Mouse (Mus musculus) urinary bladder, postnatal 10 days (tissue): Measurements from ENCODE around the gene Crhbp.

ENCODE experiments used
- DNase-seq: peaks from one replicate; pipeline ENCODE4 v3.0.0; 2022; ENCODE audit warnings: low spot score

The Crhbp gene

DNA sequence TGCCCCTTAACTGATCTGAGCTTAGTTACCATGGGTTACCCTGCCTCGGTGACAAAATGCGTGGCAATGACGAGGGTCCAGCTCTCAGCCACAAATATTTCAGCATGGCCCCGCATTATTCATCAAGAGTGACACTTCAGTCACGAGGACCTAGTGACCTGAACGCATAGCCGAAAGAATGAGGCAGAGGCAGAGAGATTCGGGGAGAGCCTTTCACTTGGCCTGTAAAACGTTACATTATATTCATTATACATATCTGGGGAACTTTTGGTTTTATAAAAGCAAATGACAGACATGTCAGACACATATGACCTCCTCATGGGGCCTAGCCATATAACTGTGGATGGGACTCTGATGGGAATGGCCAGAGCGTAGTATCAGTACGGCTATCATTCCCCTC, at the start of gene Crhbp:
Gene Crhbp, minus strand, starts transcription at position 101 of the 400 bp plus-strand sequence.
- no peak for DNase-seq

DNA sequence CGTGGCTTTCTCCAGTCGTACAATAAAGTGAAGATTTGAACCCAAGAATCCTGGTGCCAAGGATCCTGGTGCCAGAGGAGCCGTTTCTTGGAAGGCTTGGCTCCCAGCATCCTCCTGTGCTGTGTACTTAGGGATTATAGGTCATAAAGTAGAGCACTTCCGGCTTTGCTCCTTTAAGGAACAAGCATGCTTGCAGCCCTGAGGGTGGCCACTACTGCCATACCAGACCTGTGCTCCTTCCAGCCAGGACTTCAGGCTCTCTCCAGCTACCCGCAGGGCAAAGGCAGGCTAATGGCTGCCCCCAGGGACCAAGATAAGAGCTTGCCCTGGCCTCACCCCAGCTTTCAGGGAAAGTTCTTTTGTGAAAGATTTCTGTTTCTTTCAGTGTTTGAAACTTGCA, 48.6 kb upstream of the Crhbp start:
- DNase-seq = no peak

DNA sequence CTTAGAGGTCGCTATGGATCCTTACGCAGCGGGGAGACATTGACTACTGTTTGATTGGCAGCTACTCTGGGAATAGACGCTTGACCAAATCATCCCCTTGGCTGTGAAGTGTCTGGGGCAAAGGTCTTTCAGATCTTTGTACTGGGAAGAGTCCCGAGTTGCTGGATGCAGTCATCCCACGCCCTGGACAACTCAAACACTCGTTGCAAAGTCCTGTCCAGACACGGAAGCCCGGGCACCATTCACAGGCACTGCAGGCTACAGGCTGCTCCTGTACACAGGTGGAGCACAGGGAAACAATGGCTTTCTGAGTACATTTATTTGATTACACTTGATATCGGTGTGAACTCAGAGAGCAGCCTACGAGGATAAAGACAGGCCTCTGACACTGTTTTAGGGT, 46.6 kb upstream of the Crhbp start:
- DNase-seq = no peak

DNA sequence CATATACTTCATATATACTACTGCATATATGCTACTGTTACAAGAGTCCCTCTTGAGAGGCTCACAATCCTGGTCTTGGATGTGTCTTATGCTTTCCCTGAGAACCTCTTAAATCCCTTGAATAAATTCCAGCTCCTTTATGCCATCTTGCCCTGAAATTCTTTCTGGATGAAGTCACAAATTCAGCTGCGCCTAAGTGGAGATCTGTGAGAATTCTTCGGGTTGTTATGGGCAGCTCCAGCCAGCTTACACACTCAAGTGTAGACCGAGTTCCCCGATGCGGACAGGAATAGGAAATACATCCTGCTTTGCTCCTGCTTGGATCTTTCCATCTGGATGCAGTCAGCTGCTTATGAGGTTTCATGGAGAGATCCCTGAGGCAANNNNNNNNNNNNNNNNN, 39.9 kb upstream of the Crhbp start:
- no peak for DNase-seq

DNA sequence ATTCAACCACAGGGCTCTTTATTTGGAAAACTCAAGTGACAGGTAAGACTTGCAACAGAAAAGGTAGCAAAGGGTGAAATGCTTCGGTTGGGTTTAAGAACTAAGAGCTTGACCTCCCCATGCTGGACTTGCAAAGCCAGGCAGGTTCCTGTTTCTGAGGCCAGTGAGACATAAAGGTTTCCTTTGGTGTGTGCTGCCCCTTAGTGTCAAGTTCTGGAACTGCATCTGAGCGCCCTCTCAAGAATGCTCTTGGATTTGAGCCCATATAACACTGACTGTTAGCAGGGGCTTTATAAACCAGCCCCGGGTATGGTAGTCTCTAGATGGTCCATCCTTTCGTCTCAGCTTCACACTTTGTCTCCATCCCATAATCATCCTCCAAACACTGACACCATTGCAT, 36.7 kb upstream of the Crhbp start:
- peak; percentile 38 for DNase-seq

DNA sequence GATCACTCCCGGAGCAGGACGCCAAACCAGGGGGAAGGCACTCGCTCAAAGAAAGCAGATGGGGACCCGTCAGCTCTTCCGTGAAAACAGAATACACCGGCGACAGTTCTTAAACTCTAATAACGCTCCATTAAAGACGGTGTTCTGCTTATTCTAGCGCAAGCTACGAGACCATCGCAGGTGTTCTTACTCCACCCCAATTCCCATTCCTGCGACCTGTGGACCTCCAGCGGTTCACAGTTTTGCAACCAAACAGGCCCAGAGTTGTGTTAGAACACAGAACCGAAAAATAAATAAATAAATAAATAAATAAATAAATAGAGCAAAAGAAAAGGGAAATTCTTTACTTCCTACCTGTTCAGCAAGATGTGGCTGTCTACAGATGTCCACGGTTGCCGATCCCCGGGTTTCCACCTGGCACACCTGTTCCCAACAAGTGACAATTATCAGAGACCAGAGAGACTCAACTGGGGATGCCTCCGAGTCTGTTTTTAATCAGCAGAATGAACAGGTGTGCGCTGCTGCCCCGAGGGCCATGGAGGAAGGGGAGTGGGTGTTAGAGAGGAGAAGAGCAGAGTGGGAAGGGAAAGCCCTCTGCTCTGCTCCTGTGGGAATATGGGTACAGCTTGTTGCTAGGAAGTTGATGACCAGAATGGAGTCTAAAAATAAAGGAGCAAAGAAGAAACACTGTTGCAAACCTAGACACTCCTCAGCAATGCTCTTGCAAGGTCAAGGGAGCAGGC, 34.1 kb upstream of the Crhbp start, which contains the start of gene S100z:
Gene S100z, minus strand, starts transcription at position 51 of the 743 bp plus-strand sequence.
- no peak for DNase-seq

DNA sequence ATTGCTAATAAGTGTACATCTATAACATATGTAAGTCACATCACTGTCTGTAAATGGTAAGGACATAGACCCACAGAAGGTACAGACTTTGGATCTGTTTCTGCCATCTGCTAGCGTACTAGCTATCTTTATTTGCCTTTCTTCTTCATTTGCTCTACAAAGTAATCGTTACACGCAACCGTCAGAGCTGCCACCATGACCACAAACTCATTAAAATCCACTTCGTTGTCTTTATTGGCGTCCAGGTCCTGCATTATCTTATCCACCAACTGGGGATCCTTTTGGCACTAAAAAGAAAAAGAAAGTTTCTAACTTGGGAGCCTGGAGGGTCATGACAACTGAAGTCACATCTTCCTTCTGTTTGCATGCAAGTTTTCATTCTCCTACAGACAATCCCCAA, 32.4 kb upstream of the Crhbp start:
- no peak for DNase-seq

DNA sequence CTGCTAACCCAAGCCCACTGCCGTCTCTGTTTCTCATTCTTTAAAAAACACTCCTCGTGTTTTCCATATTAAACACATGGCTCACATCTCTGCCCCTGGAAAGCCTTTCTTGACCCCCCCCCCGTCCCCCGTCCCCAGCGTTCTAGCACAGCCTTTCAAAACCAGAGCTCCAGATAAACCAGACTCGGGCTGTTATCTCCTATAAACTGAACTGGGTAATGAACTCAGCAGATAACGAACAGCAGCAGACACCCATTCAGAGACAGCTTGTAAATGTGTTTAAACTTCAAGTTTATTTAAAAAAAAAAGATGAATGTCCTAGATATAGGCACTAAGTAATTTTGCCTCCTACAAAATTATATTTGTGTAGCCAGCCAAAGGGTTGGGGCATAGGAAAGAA, 30.4 kb upstream of the Crhbp start:
- no peak for DNase-seq

DNA sequence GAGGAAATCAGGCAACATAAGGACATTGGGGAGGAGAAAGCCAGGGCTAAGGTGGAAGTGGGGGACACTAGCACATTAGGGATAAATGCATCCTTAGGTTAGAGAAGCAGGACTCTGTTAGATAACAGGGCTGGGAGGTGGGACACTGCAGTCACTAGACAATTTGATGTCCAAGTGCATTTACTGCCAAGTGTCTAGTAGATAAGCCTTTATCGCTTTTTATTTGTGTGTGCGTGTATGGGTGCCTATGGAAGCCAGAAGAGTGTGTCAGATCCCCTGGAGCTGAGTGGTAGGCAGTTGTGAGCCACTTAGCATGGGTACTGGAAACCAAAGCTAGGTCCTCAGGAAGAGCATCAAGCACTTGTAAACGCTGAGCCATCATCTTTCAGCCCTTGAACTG, 29.6 kb upstream of the Crhbp start:
- no peak for DNase-seq

DNA sequence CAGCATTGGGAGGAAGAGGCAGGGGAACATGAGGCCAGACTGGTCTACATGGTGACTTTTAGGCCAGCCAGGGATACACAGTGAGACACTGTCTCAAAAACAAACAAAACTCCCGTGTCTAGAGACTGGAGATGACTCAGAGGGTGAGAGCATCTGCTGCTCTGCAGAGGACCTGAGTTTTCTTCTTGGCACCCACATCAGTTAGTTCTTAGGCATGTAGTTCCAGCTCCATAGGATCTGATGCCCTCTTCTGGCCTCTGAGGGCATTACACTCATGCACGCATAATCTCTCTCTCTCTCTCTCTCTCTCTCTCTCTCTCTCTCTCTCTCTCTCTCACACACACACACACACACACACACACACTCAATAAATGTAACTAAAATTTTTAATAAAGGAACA, 26.2 kb upstream of the Crhbp start:
- no peak for DNase-seq

DNA sequence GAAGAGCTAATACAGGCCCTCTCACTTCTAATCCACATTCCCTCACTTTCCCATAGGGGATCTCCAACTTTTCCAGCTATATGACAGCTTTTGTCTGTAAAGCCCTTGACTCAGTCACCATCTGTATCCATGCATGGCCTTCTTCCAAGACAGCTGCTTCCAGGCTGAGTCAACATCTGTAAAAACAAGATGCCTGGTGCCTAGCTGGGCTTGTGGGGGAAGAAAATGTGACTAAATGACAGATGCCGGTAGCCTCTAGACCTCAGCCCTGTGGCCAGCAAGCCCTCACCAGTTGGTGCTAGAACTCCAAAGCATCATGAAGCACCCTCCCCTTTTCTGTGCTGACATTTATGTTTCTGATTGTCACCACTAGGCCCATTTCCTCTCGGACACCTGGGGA, 6.8 kb upstream of the Crhbp start:
- no peak for DNase-seq

DNA sequence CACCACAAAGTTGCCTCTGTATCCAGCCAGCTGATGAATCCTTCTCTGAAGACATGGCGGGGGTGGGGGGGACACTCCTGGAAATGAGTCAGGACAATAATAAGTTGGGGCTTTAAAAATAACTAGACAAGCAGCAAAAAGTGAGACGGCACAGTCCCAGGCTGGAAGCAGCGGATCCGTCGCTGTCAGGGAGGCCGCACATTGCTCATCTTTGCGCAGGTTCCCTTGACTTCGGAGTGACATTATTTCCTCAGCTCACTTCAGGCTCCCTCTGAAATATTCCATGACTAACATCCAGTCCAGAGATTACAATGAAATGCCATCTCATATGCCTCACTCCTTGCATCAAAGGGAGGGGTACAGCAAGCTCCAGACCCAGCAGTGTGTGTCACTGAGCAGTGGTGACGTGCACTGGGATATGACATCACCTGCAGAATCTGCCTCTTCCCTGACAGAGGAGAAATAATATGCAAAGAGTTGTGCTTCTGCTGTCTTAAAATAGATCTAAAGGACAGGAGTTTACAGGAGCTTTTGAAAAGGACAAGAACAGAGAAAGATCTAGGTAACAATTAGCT, 6.0 kb upstream of the Crhbp start:
- no peak for DNase-seq

DNA sequence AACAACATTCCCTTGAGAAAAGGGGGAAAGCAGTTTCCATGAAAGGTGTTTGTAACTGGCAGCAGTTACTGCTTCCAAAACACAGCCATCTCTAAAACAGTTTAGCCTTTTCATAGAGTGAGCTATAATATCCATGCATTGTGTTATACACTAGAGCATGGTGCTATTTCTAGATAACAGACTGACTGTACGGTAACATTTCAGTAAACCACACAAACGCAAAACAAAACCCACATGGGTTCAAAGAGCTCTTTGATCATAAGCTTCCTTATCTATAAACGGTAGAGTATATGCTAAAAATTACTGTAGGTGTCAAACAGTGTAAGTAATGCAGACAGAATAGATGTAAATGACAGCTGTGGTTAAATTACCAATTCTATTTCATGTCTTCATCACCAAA, 5.0 kb upstream of the Crhbp start:
- DNase-seq = no peak

DNA sequence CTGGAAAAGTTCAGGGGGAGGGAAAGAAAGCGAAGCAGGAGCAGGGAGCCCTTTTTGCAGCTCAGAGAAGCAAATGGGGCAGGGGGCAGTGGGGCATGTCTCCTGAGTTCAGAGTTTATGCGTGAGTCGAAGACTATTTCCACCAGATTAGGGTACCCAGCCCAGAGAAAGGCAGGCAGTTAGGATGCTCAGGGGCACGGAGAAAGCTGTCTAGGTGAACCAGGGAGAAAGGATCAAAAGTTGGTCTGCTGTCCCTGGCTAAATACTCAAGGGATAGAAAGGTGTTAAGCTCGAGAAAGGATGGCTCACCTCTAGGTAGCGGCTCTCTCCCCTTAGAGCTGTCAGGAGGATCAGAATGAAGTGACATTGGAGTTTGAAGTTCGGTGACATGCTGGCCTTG, 433 bp downstream of the Crhbp start:
- no peak for DNase-seq

DNA sequence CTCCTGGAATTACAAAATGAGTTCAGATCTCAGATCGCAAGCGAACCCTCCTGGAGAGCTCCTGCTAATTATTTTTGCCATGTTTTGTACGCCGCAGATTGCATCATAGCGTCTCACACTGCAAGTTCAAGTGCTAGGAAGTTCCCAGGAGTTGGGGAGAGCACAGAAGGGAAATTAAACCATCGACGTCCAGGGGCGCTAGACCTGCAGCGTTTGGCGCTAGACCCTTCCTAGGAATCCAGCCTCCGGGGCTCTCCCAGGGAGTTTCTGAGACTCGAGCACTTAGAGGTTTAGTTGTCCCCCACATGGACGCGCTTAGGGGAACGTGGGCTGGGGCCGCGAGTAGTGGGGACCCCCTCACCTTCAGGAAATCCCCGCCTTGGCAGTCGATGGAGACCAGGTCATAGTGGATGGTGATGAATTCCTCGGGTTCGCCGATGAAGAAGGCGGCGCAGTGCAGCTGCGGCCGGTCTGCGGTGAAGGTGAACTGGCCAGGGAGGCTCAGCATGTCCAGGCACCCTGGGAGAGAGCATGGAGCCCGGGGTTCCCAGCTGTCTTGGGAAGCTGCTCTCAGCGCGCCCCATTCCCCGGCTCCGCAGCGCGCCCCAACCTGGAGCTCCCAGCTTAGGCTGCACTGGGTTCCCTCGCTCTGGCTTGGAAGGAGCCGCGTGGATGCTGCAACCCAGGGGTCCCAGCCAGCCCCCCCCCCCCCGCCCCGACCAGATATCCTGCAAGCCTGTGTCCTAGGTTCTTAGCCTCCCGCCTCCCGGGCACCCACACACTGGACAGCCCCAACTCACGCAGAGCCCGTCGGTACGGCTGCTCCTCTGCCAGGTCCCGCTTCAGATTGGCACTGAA, 1.1 kb downstream of the Crhbp start:
- no peak for DNase-seq

DNA sequence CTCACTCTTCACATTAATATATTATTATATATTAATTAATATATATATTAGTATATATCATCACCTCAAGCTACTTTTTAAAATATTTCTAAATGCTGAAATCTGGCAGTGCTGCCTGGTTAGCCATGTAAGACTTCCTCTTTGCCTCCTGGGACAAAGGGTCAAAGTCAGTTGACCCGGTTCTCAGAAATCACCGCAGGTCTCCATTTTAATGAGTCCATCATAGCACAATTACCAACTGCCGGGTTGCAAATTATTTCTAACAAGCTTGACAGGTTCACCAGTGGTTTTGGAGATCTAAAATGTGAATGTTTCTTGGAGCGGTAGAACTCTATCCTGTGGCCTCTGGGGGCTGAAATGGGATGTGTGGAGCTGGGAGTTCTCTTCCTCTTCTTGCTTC, 1.8 kb downstream of the Crhbp start:
- DNase-seq = no peak

DNA sequence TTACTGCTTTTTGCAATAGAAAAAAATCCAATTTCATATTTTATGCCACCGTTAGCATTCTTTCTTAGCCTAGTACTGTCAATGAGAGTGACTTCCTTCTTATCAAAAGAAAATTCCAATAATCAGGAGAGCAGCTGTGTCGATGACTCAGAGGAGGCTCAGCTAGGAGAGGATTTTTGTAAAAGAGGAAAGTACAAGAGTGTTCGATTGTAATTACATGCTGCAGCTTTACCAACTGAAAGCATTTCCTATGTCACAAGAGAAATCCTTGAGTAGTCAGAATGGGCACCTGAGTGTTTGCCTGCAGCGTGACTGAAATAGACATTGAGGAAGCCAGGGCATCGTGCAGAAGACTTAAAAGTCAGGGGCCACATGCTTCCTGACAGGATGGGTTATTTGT, 5.2 kb downstream of the Crhbp start:
- DNase-seq = no peak

DNA sequence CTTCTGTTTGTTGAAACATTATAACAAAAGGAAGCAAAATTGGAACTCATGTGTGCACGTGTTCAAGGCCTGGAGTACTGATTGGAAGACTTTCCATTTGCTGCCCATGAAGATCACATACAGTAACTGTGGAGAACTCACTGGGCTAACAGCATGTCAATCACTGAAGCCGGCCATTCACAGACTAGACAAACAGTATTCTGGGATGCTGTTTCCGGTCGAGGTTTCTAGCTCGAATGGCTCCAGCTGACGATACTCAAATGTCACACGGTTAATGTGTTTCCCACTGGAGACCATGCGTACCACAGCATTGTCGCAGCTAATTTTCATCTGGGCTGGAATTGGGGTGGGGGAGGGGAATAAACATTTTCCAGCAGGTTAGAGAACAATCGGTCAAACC, 13.0 kb downstream of the Crhbp start:
- DNase-seq = no peak

DNA sequence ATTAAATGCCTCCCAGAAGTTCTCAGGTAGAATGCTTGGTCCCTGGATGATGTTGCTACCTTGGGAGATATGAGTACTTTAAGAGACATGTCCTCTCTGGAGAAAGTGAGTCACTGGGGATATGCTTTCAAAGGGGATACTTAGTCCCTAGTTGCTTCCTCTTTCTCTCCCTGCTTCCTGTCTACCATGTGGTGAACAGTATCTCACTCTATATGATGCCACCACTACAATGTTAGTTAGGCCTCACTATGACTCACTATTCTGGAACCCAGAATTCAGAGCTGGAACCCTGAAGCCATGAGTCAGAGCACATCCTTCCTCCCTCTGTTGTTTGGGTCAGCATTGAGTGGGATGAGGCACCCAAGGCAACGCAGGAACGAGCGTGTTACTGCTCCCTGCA, 17.2 kb downstream of the Crhbp start:
- DNase-seq = no peak

DNA sequence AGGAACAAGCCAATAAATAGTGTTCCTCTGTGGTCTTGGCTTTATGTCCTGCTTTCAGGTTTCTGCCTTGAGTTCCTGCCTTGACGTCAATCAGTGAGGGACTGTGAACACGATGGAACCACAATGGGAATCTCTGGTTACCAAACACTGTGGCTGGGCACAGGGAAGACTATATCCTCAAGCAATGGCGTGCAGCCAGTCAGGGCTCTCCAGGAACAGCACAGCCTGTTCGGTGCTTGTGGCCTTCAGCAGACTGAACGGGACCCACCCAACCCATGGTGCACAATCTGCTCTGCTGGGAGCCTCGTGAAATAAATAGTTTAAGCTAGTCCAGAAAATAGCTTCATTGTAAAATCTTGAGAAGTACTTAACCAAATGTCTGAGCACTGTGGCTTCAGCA, 18.3 kb downstream of the Crhbp start:
- DNase-seq = no peak

DNA sequence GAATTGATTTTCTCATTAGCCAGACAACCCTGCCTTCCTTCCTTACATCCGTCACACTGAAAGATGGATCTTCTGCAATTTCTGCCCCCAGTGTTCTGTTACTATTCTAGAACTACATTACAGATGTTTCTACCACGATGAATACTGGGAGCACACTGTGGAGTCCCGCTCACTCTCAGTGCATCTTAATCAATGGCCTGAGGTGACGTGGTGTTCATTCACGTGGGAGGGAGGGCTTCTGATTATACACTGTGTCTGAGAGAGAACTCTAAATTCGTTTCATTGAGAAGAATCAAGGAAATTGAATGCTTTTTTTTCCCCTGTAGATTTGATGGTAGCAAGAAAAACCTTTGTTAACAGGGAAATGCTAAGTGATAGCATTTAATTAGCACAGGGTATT, 19.2 kb downstream of the Crhbp start:
- no peak for DNase-seq

DNA sequence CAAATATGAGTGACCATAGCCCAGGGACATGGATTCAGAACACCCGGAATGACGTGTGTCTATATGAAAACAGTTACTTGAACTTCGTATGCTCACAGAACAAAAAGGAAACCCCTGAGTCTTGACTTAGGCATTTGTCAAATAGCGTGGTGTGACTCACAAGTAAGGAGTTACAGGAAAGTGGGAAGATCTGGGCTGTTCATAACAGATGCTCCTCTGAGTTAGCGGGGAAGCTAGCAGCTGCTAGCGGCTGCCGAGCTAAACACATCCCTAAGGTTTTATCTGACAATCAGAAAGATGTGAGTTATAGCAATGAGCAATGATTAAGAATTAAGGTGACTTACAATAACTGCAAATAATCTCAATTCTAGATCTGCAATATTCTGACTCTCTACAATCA, 19.8 kb downstream of the Crhbp start:
- no peak for DNase-seq

DNA sequence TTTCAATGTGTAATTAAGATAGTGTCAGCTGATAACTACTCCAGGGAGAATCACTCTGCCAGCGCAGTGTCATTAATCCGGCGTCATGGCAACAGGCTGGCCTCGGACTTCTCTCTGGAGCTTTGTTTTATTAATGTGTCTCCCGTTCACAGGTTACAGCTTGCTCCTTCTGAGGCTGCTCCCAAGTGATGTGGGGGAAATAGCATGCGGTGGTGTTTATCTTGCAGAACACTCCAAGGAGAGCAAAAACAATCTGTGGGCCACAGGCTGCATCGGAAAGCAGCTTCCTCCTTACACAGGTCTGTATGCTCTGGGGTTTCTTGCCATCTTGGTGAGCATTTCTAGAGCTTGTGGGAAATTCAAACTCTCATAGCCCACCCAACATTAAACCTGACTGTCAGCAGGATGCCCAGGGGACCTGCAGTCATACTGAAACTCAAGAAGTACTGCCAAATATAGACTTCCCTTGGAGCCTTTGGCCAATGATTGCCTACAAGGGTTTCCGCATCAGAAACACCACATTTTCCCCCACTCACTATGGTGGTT, 25.4 kb downstream of the Crhbp start:
- no peak for DNase-seq
